Mouse (Mus musculus) ovary, adult 2 months (tissue): Measurements from ENCODE around the gene Tmem235. TPM values are rescaled to one million over a fixed set of nuclear protein-coding genes. Genes with fewer than 3 reads are reported as not detected.

Experiments used
- polyA plus RNA-seq: library from polyadenylated mRNA; depleted of rRNA; stranded (reverse); fragments of >200 nt; gene quantifications from 2 replicates; pipeline ENCODE4 v1.2.3, GENCODE M21; 2012; rRNA removed

Gene Tmem235
- not detected in 2 replicates for polyA plus RNA-seq

DNA sequence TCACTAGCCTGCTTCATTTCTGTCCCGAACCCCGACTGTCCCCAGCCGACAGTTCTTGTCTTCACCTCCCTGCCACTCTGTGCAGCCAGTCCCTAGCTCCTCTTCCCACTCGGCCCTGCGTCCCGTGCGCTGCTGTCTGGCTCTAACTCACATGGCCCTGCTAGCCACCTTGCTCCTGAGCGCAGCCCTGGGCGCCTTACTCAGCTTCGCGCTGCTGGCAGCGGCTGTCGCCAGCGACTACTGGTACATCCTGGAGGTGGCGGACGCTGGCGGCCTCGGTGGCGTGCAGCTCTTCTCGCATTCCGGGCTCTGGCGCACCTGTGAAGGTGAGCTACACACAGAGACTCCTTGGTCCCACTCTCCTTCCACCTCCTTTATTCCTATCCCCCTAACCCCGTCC is at the start of gene Tmem235:
TSS of gene Tmem235 (plus strand) at position 152 of the 400 bp plus-strand sequence.

DNA sequence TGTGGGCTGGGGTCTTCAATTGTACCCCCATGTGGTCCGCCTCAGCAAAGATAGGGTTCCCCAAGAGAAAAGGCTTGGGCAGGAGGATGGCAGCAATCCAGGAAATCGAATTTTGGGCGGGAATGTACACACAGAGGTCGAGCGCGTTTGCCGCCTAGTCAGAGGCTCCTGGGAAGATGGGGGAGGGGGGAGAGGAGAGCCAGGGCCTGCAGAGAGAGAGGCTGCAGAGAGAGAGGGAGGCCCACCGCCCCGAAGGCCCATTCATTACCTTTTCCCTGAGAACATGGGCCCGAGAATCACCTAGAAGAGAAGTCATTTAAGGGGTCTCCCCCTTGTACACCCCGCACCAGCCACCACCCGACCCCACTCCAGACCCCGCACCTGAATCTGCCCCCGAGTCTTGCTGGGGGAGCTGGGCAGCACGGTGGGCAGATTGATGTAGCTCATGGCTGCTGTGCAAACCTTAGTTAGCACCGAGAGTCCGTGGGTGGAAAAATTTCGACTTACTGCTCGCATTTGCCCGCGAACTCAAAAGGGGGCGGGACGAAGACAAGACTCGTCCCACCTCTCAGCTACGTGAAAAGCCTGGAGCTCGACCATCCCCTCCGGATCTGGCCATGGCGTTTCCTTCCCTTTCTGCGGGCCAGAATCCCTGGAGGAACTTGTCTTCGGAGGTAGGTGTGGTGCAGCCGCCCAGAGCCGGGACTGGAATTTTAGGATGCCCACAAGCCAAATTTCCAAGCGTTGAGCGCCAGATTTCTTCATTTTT is 35.0 kb upstream of the Tmem235 start, which contains the start of the genes Afmid and Tk1:
TSS of gene Afmid (plus strand) at position 592 of the 769 bp plus-strand sequence.
TSS of gene Tk1 (minus strand) at position 760 of the 769 bp plus-strand sequence.

DNA sequence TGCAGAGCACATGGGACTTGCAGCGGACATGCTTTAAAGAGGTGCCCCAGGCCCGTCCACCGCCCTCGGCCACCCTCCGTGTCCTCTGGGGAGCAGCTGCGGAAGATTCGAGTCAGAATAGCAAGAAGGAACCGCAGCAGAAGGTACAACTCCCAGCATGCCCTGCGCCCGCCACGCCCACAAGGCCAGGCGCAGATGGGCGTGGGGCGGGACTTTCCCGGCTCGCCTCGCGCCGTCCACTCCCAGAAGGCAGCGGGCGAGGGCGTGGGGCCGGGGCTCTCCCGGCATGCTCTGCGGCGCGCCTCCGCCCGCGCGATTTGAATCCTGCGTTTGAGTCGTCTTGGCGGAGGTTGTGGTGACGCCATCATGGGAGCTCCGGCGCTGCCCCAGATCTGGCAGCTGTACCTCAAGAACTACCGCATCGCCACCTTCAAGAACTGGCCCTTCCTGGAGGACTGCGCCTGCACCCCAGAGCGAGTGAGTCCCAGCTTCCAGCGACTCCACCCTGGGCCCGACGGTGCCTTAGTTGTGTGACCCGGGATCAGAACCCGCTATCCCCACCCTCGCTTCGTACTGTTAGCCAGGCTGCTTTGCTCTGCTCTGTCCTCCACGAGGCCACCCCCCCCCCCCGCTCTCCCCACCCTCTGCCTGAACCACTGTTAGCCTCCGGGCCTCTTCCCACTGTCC is 11.4 kb upstream of the Tmem235 start, which contains the start of gene Birc5:
TSS of gene Birc5 (plus strand) at position 267 of the 687 bp plus-strand sequence.

DNA sequence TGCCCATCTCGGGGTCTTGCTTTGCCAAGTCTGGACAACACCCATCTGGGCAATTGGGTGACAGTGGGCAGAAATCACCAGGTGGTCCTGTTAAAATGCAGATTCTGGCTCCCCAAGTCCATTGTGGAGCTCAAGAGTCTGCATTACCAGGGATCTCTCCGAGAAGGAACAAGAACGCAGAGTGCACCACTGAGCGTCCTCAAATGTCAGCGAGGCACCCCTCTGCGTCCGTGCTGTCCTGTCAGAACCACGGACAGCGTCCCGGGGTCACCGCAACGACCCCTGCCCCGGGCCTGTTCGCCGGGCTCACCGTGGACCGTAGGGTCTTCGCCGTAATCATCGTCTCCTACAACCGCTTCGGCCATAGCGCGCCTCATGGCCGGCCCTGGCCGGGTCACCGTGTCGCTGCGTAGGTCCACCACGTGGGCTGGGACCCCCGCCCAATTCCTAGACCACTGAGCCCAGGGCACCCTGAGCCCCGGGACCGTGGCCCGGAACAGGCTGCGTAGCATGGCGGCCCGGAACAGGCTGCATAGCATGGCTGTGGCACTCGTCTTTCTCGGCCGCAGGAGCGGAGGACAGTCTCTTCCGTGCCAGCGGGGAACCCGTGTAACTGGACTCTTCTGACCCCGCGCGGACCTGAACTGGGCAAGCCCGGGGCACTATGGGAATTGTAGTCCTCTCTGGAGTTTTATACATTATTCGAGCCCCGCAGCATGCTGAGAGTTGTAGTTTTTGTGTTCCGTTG is 12.5 kb downstream of the Tmem235 start, which contains the start of gene Tha1:
TSS of gene Tha1 (minus strand) at position 621 of the 748 bp plus-strand sequence.

Other genes starting within 250 kb of the Tmem235 start
- gene Tnrc6c, start 206.5 kb upstream of the Tmem235 start, polyA plus RNA-seq: 25.7 and 29.3 TPM in 2 replicates
- gene Tmc8, start 78.7 kb upstream of the Tmem235 start, polyA plus RNA-seq: 10.1 TPM in 2 replicates
- 54.7 and 63.2 TPM in 2 replicates for gene Tmc6, start 78.6 kb upstream of the Tmem235 start, polyA plus RNA-seq
- not detected in 2 replicates for gene 6030468B19Rik, start 63.1 kb upstream of the Tmem235 start, polyA plus RNA-seq
- gene Gm20708, start 51.1 kb upstream of the Tmem235 start, polyA plus RNA-seq: 0.23 TPM in 1 of 2 replicates, not detected in the other
- 149 and 175 TPM in 2 replicates for gene Syngr2, start 51.1 kb upstream of the Tmem235 start, polyA plus RNA-seq
- gene Afmid, start 34.8 kb upstream of the Tmem235 start, polyA plus RNA-seq: 5.4 and 8.6 TPM in 2 replicates
- gene Tk1, start 34.7 kb upstream of the Tmem235 start, polyA plus RNA-seq: 23.5 and 36.6 TPM in 2 replicates
- 7.8 and 16.6 TPM in 2 replicates for gene Birc5, start 11.5 kb upstream of the Tmem235 start, polyA plus RNA-seq
- 21.1 and 21.9 TPM in 2 replicates for gene Tha1, start 12.7 kb downstream of the Tmem235 start, polyA plus RNA-seq
- gene Socs3, start 109.3 kb downstream of the Tmem235 start, polyA plus RNA-seq: 28.5 and 32.6 TPM in 2 replicates
- gene Pgs1, start 125.5 kb downstream of the Tmem235 start, polyA plus RNA-seq: 59.6 and 99.4 TPM in 2 replicates